Mouse (Mus musculus): ENCODE results near the gene Ptchd1. TPM values are rescaled to one million over a fixed set of nuclear protein-coding genes. Genes with fewer than 3 reads are reported as not detected.
A peak's percentile ranks its signal among the peaks of the same experiment; 100 is the strongest.

Ptchd1 gene
- polyA plus RNA-seq, 1 experiment from 2014 or later, result 2.2 TPM

DNA sequence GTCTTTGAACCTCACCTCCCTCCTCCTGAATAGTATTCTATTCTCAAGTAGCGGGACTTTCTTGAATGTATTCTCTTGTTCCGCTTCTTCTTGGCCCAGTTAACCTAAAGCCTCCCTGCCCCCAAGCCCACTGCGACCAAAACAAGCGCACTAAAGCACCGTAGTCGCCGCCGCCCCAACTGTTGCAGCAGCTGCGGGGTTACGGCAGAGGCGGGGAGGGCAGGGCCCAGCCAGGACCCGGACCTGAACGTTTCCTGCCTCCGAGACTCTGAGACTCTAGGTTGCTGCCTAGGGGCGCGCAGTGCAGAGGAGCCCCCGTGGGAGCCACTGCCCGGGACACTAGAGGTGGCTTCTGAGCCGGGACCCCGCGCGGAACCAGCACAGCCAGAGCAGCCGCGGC is 1.1 kb downstream of the Ptchd1 start:
- Histone ChIP-seq H3K4me1 (ENCODE audit: control insufficient read depth, insufficient read depth, low read length) (no peaks in the 10 kb centered on the region), H3K9ac (ENCODE audit: low read depth, low read length) (peak overlapping the region; percentile 45), H3K4me3 (ENCODE audit: low read depth, low read length) (peak overlapping the region; percentile 48), H3K4me2 (ENCODE audit: low read depth, low read length) (peak overlapping the region; percentile 84), H3K36me3 (ENCODE audit: control insufficient read depth, insufficient read depth, low read length) (no peaks in the 10 kb centered on the region), H3K27me3 (replicated peaks; ENCODE audit: control insufficient read depth, insufficient read depth, low read length) (peaks cover 51% of the 10 kb centered on the region), H3K27ac (replicated peaks; ENCODE audit: low read depth, low read length) (no peak overlapping the region), H3K9me3 (ENCODE audit: control insufficient read depth, low read length) (no peaks in the 10 kb centered on the region)
- WGBS, result 9% methylated on average over 10 of the region's 24 CpGs
- DNase-seq (ENCODE audit: low spot score) (no peak), ATAC-seq (ENCODE audit: low read depth) (peak; percentile 23; the same call in 1 of the 2 replicates)

DNA sequence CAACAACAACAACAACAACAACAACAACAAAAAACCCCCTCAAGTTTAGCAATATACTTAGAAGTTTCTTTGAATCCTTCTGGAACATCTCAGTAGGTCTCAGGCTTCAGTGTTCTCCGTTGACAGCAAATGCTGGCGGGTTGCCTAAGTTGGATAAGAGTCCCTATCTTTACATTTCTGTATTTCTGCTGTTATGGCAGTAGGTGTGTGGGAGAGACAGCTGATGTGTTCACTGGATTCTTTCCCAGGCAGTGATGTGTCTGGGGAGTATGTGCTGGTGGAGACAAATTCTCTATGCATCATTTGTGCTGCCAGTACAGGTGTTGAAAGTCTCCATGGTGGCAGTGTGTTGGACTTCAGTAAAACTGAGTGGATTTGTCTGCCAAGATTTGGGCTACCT is 22.4 kb downstream of the Ptchd1 start:
- DNase-seq (ENCODE audit: low spot score) (no peak), ATAC-seq (ENCODE audit: low read depth) (no peak)
- no peak overlapping the region for H3K4me2 ChIP-seq (ENCODE audit: low read depth, low read length)
- H3K36me3 ChIP-seq (ENCODE audit: control insufficient read depth, insufficient read depth, low read length), result no peaks in the 10 kb centered on the region
- WGBS, result 91% methylated on average over 2 of the region's 2 CpGs
- H3K27me3 ChIP-seq (replicated peaks; ENCODE audit: control insufficient read depth, insufficient read depth, low read length), result no peaks in the 10 kb centered on the region
- H3K4me3 ChIP-seq (ENCODE audit: low read depth, low read length), result no peak overlapping the region
- no peak overlapping the region for H3K27ac ChIP-seq (replicated peaks; ENCODE audit: low read depth, low read length)
- no peaks in the 10 kb centered on the region for H3K4me1 ChIP-seq (ENCODE audit: control insufficient read depth, insufficient read depth, low read length)
- H3K9me3 ChIP-seq (ENCODE audit: control insufficient read depth, low read length), result no peaks in the 10 kb centered on the region
- no peak overlapping the region for H3K9ac ChIP-seq (ENCODE audit: low read depth, low read length)

- H3K4me1 ChIP-seq (ENCODE audit: control insufficient read depth, insufficient read depth, low read length), result no peaks in the 10 kb centered on the region
- H3K9ac ChIP-seq (ENCODE audit: low read depth, low read length), result no peak overlapping the region
- H3K27me3 ChIP-seq (replicated peaks; ENCODE audit: control insufficient read depth, insufficient read depth, low read length), result no peaks in the 10 kb centered on the region
- H3K9me3 ChIP-seq (ENCODE audit: control insufficient read depth, low read length), result no peaks in the 10 kb centered on the region
- ATAC-seq (ENCODE audit: low read depth), result no peak
- H3K4me2 ChIP-seq (ENCODE audit: low read depth, low read length), result no peak overlapping the region
- no peaks in the 10 kb centered on the region for H3K36me3 ChIP-seq (ENCODE audit: control insufficient read depth, insufficient read depth, low read length)
- no peak for DNase-seq (ENCODE audit: low spot score)
- no peak overlapping the region for H3K27ac ChIP-seq (replicated peaks; ENCODE audit: low read depth, low read length)
- no peak overlapping the region for H3K4me3 ChIP-seq (ENCODE audit: low read depth, low read length)
Measured at GRCm38 (mm10) chrX:155596390-155596789, 27.2 kb downstream of the Ptchd1 start.

GRCm38 (mm10) chrX:155594685-155595084 is 28.9 kb downstream of the Ptchd1 start:
- H3K9me3 ChIP-seq (ENCODE audit: control insufficient read depth, low read length), result no peaks in the 10 kb centered on the region
- no peaks in the 10 kb centered on the region for H3K4me1 ChIP-seq (ENCODE audit: control insufficient read depth, insufficient read depth, low read length)
- no peaks in the 10 kb centered on the region for H3K27me3 ChIP-seq (replicated peaks; ENCODE audit: control insufficient read depth, insufficient read depth, low read length)
- no peak for DNase-seq (ENCODE audit: low spot score)
- no peaks in the 10 kb centered on the region for H3K36me3 ChIP-seq (ENCODE audit: control insufficient read depth, insufficient read depth, low read length)
- no peak overlapping the region for H3K9ac ChIP-seq (ENCODE audit: low read depth, low read length)
- WGBS, result 47% methylated on average over 1 of the region's 1 CpGs
- no peak for ATAC-seq (ENCODE audit: low read depth)
- H3K4me2 ChIP-seq (ENCODE audit: low read depth, low read length), result no peak overlapping the region
- H3K4me3 ChIP-seq (ENCODE audit: low read depth, low read length), result no peak overlapping the region
- H3K27ac ChIP-seq (replicated peaks; ENCODE audit: low read depth, low read length), result no peak overlapping the region

GRCm38 (mm10) chrX:155592467-155592866 is 31.1 kb downstream of the Ptchd1 start:
- no peaks in the 10 kb centered on the region for H3K4me1 ChIP-seq (ENCODE audit: control insufficient read depth, insufficient read depth, low read length)
- H3K9ac ChIP-seq (ENCODE audit: low read depth, low read length), result no peak overlapping the region
- DNase-seq (ENCODE audit: low spot score), result no peak
- no peak for ATAC-seq (ENCODE audit: low read depth)
- H3K27me3 ChIP-seq (replicated peaks; ENCODE audit: control insufficient read depth, insufficient read depth, low read length), result no peaks in the 10 kb centered on the region
- no peak overlapping the region for H3K27ac ChIP-seq (replicated peaks; ENCODE audit: low read depth, low read length)
- H3K4me3 ChIP-seq (ENCODE audit: low read depth, low read length), result no peak overlapping the region
- H3K9me3 ChIP-seq (ENCODE audit: control insufficient read depth, low read length), result no peaks in the 10 kb centered on the region
- WGBS, result 72% methylated on average over 2 of the region's 2 CpGs
- H3K4me2 ChIP-seq (ENCODE audit: low read depth, low read length), result no peak overlapping the region
- H3K36me3 ChIP-seq (ENCODE audit: control insufficient read depth, insufficient read depth, low read length), result no peaks in the 10 kb centered on the region

DNA sequence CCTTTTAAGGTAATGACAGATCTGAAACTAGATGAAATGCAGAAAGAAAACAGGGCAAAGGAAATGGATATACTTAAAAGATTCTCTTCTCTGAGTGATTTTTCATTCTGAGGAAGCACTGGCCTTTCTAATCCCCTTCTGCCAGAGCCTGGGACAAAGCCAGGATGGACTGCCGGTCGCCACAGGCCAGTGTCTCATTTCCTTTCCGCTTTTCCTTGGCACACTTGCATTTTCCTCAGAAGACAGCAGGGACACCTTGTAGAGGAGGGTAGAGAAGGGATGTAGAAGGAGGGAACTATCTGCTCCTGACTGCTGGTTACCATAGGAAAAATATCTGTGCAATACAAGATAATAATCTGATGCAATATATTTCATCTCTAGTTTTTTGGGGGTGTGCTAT is 32.1 kb downstream of the Ptchd1 start:
- DNase-seq (ENCODE audit: low spot score) (no peak), ATAC-seq (ENCODE audit: low read depth) (no peak)
- Histone ChIP-seq H3K9me3 (ENCODE audit: control insufficient read depth, low read length) (no peaks in the 10 kb centered on the region), H3K36me3 (ENCODE audit: control insufficient read depth, insufficient read depth, low read length) (no peaks in the 10 kb centered on the region), H3K4me3 (ENCODE audit: low read depth, low read length) (no peak overlapping the region), H3K27me3 (replicated peaks; ENCODE audit: control insufficient read depth, insufficient read depth, low read length) (no peaks in the 10 kb centered on the region), H3K4me2 (ENCODE audit: low read depth, low read length) (no peak overlapping the region), H3K9ac (ENCODE audit: low read depth, low read length) (no peak overlapping the region), H3K27ac (replicated peaks; ENCODE audit: low read depth, low read length) (no peak overlapping the region), H3K4me1 (ENCODE audit: control insufficient read depth, insufficient read depth, low read length) (no peaks in the 10 kb centered on the region)
- WGBS, result 77% methylated on average over 3 of the region's 3 CpGs

- Histone ChIP-seq H3K4me2 (ENCODE audit: low read depth, low read length) (no peak overlapping the region), H3K27ac (replicated peaks; ENCODE audit: low read depth, low read length) (no peak overlapping the region), H3K9ac (ENCODE audit: low read depth, low read length) (no peak overlapping the region), H3K36me3 (ENCODE audit: control insufficient read depth, insufficient read depth, low read length) (no peaks in the 10 kb centered on the region), H3K9me3 (ENCODE audit: control insufficient read depth, low read length) (no peaks in the 10 kb centered on the region), H3K4me1 (ENCODE audit: control insufficient read depth, insufficient read depth, low read length) (no peaks in the 10 kb centered on the region), H3K4me3 (ENCODE audit: low read depth, low read length) (no peak overlapping the region), H3K27me3 (replicated peaks; ENCODE audit: control insufficient read depth, insufficient read depth, low read length) (no peaks in the 10 kb centered on the region)
- no peak for ATAC-seq (ENCODE audit: low read depth)
- WGBS, result 88% methylated on average over 2 of the region's 2 CpGs
- DNase-seq (ENCODE audit: low spot score), result no peak
Measured at GRCm38 (mm10) chrX:155584586-155584985, 39.0 kb downstream of the Ptchd1 start.

- no peak overlapping the region for H3K4me2 ChIP-seq (ENCODE audit: low read depth, low read length)
- no peak for DNase-seq (ENCODE audit: low spot score)
Measured at GRCm38 (mm10) chrX:155579791-155580190, 43.8 kb downstream of the Ptchd1 start.

DNA sequence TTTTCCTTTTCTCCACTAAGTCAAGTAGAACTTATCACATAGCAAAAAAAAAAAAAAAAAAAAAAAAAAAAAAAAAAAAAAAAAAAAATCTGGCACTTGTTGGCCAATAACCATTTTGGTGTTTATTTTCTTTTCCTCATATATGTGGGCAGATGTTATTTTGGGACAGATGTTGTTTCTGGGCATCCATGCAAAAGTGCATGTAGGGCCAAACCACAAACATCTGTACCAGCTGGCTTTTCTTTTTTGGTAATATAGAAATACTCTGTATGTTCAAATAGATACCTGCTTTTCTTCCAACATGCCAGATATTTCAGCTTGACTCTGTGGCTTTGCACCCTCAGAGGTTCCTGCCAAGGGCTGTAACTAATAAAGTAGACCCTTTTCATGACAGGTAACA is 51.2 kb downstream of the Ptchd1 start:
- Histone ChIP-seq H3K4me2 (ENCODE audit: low read depth, low read length) (no peak overlapping the region), H3K4me1 (ENCODE audit: control insufficient read depth, insufficient read depth, low read length) (no peaks in the 10 kb centered on the region), H3K27me3 (replicated peaks; ENCODE audit: control insufficient read depth, insufficient read depth, low read length) (no peaks in the 10 kb centered on the region), H3K9me3 (ENCODE audit: control insufficient read depth, low read length) (no peaks in the 10 kb centered on the region), H3K27ac (replicated peaks; ENCODE audit: low read depth, low read length) (no peak overlapping the region), H3K4me3 (ENCODE audit: low read depth, low read length) (no peak overlapping the region), H3K36me3 (ENCODE audit: control insufficient read depth, insufficient read depth, low read length) (no peaks in the 10 kb centered on the region), H3K9ac (ENCODE audit: low read depth, low read length) (no peak overlapping the region)
- ATAC-seq (ENCODE audit: low read depth) (no peak), DNase-seq (ENCODE audit: low spot score) (peak; percentile 5)

More at GRCm38 (mm10) chrX:155579791-155580190, 43.8 kb downstream of the Ptchd1 start:
- Histone ChIP-seq H3K9ac (ENCODE audit: low read depth, low read length) (no peak overlapping the region), H3K9me3 (ENCODE audit: control insufficient read depth, low read length) (no peaks in the 10 kb centered on the region), H3K27ac (replicated peaks; ENCODE audit: low read depth, low read length) (no peak overlapping the region), H3K4me3 (ENCODE audit: low read depth, low read length) (no peak overlapping the region), H3K4me1 (ENCODE audit: control insufficient read depth, insufficient read depth, low read length) (no peaks in the 10 kb centered on the region), H3K27me3 (replicated peaks; ENCODE audit: control insufficient read depth, insufficient read depth, low read length) (no peaks in the 10 kb centered on the region), H3K36me3 (ENCODE audit: control insufficient read depth, insufficient read depth, low read length) (no peaks in the 10 kb centered on the region)
- ATAC-seq (ENCODE audit: low read depth), result no peak

All from embryonic facial prominence, embryonic 14.5 days (tissue).